Mouse (Mus musculus) forebrain, postnatal 0 days (tissue): ENCODE results near the gene Cbx7. TPM values are rescaled to one million over a fixed set of nuclear protein-coding genes. Genes with fewer than 3 reads are reported as not detected.

Experiments
- ATAC-seq: fragments of 200-750 bp; cut with Nextera tagmentation; 2 replicates; pipeline ENCODE4 v1.8.0; 2017; ENCODE audit warnings: mild to moderate bottlenecking, moderate library complexity
- DNase-seq: peaks from one replicate; pipeline ENCODE4 v3.0.0-alpha.2; 2015
- H3K27ac ChIP-seq: fragments of 300-500 bp; sonication (generic); 2 replicates; pipeline ENCODE4 v1.5.1; 2014; ENCODE audit warnings: low read depth, mild to moderate bottlenecking, antibody characterized with exemption, low read length, moderate library complexity, mixed read lengths
- H3K27me3 ChIP-seq: fragments of 300-500 bp; sonication (generic); 2 replicates; pipeline ENCODE4 v1.6.1; 2014; ENCODE audit warnings: mild to moderate bottlenecking, low read length, mixed read lengths; ENCODE audit not compliant: insufficient read depth
- H3K36me3 ChIP-seq: fragments of 300-500 bp; sonication (generic); 2 replicates; pipeline ENCODE4 v1.6.1; 2014; ENCODE audit warnings: mild to moderate bottlenecking, moderate library complexity; ENCODE audit not compliant: insufficient read depth
- H3K4me1 ChIP-seq: fragments of 300-500 bp; sonication (generic); 2 replicates; pipeline ENCODE4 v1.6.1; 2014; ENCODE audit warnings: antibody characterized with exemption; ENCODE audit not compliant: insufficient read depth
- H3K4me2 ChIP-seq: fragments of 300-500 bp; sonication (generic); 2 replicates; pipeline ENCODE4 v1.6.1; 2014; ENCODE audit warnings: low read depth, mild to moderate bottlenecking, moderate library complexity
- H3K4me3 ChIP-seq: fragments of 300-500 bp; sonication (generic); 2 replicates; pipeline ENCODE4 v1.5.1; 2014; ENCODE audit warnings: low read depth, low read length, mixed read lengths
- H3K9ac ChIP-seq: fragments of 300-500 bp; sonication (generic); 2 replicates; pipeline ENCODE4 v1.6.1; 2014; ENCODE audit warnings: mild to moderate bottlenecking
- H3K9me3 ChIP-seq: fragments of 300-500 bp; sonication (generic); 2 replicates; pipeline ENCODE4 v1.6.1; 2016; ENCODE audit warnings: low read length
- CTCF ChIP-seq: sonication (generic); IDR thresholded peaks from 2 replicates; pipeline ENCODE4 v1.5.1; 2016; ENCODE audit warnings: antibody characterized with exemption, control low read depth, low read depth
- WGBS: fragments of 180-500 bp; shearing (Covaris S2); extraction: QIAGEN DNeasy Blood & Tissue Kit; methylation state at CpG from one replicate; pipeline ENCODE4 v1.1.7; 2014; 5-methylcytosine and 5-hydroxymethylcytosine counted together
- polyA plus RNA-seq: library from polyadenylated mRNA; unstranded; fragments of >200 nt; fragmentation: Nextera tagmentation; extraction: Ambion mirVana; gene quantifications from 2 replicates; pipeline ENCODE4 v1.2.1, GENCODE M21; 2015
- total RNA-seq: library from RNA; depleted of rRNA; stranded (reverse); fragments of >200 nt; gene quantifications from 2 replicates; pipeline ENCODE4 v1.2.3, GENCODE M21; 2014

The Cbx7 gene
- total and polyA plus RNA-seq, 2 experiments from 2014 or later = 3.1 to 11.1 TPM

DNA sequence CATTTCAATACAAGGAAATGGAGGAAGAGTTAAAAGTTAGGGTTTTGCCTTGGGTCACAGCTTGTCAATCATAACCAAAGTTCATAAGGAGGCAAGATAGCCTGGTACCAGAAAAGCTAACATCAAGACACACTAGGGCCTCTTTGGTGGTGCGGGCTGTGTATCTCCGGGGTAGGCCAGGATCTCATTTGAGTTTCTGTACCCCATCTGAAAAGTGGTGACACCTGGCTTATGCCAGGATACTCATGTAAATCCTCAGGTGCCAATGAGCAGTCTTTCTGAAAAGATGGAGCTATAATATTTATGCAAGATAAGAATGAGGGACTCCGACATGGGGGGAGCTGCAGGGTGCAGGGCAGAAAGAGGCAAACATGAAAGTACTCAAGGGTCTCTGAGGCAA lies 42.6 kb downstream of the Cbx7 start:
- no peak for TF ChIP-seq CTCF
- H3K27ac ChIP-seq = peak overlapping the region; percentile 69; the same call in 1 of the 2 replicates
- H3K9ac ChIP-seq = peak overlapping the region; percentile 70
- ATAC-seq (no peak), DNase-seq (no peak)
- H3K4me3 ChIP-seq = no peak overlapping the region; the same call in 1 of the 2 replicates
- no peaks in the 10 kb centered on the region for H3K9me3 ChIP-seq
- WGBS = 88% methylated on average over 3 of the region's 3 CpGs
- peaks cover 9% of the 10 kb centered on the region; the same call in 1 of the 2 replicates for H3K4me1 ChIP-seq
- peaks cover 2% of the 10 kb centered on the region; the same call in 1 of the 2 replicates for H3K27me3 ChIP-seq
- peak overlapping the region; percentile 75 for H3K4me2 ChIP-seq
- H3K36me3 ChIP-seq = no peaks in the 10 kb centered on the region

- ATAC-seq = peak; percentile 92
- peak overlapping the region; percentile 70 for H3K9ac ChIP-seq
- peak overlapping the region; percentile 69 for H3K27ac ChIP-seq
- peaks cover 9% of the 10 kb centered on the region; the same call in 1 of the 2 replicates for H3K4me1 ChIP-seq
- H3K9me3 ChIP-seq = no peaks in the 10 kb centered on the region
- DNase-seq = peak; percentile 86
- H3K4me3 ChIP-seq = peak overlapping the region; percentile 55
- no peaks in the 10 kb centered on the region for H3K27me3 ChIP-seq
- peak overlapping the region; percentile 75 for H3K4me2 ChIP-seq
- no peaks in the 10 kb centered on the region for H3K36me3 ChIP-seq
- 2% methylated on average over 29 of the region's 29 CpGs for WGBS
- no peak for TF ChIP-seq CTCF
These were observed 43.2 kb downstream of the Cbx7 start for GRCm38 (mm10) chr15:79927637-79928122.

DNA sequence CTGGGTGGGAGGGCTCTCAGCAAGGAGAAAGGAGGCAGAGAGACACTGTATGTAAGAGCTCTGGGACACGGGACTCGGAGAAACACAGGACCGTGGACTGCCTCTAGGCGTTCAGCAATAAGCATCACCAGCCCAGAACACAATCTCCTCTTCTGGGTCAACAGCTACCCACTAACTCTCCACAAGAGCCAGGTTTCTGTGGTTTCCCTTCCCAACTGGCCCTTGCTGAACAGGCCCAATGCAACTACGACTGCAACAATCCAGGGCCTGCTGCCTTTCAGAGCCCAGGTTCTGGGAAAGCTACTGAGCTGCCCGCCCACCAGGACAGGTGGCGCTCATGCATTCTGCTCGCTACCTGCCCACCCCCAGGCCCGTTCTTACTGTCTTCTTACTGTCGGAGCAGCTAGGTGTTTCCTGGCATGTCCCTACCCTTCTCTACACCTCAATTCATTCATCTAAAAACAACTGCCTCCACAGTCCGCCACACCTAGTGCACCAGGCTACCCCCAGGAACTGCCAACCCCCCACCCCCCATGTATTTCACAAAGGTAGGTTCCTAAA lies 44.0 kb downstream of the Cbx7 start:
- Histone ChIP-seq H3K9ac (peak overlapping the region; percentile 70; the same call in 1 of the 2 replicates), H3K9me3 (no peaks in the 10 kb centered on the region), H3K27ac (no peak overlapping the region), H3K4me3 (no peak overlapping the region), H3K4me2 (peak overlapping the region; percentile 75), H3K27me3 (no peaks in the 10 kb centered on the region), H3K4me1 (peaks cover 9% of the 10 kb centered on the region; the same call in 1 of the 2 replicates), H3K36me3 (no peaks in the 10 kb centered on the region)
- TF ChIP-seq CTCF = no peak
- ATAC-seq = no peak
- WGBS = 77% methylated on average over 11 of the region's 11 CpGs
- no peak for DNase-seq

- TF ChIP-seq CTCF = 0 out of 2 replicates have a peak, but pooled peaks have one; percentile 4
- Histone ChIP-seq H3K4me3 (no peak overlapping the region), H3K9ac (no peak overlapping the region), H3K4me2 (no peak overlapping the region), H3K36me3 (peaks cover 16% of the 10 kb centered on the region; the same call in 1 of the 2 replicates), H3K27ac (no peak overlapping the region), H3K27me3 (no peaks in the 10 kb centered on the region), H3K9me3 (no peaks in the 10 kb centered on the region), H3K4me1 (no peaks in the 10 kb centered on the region)
- 61% methylated on average over 2 of the region's 2 CpGs for WGBS
- ATAC-seq (no peak), DNase-seq (no peak)
These were observed 51.1 kb downstream of the Cbx7 start for GRCm38 (mm10) chr15:79919787-79920186.

DNA sequence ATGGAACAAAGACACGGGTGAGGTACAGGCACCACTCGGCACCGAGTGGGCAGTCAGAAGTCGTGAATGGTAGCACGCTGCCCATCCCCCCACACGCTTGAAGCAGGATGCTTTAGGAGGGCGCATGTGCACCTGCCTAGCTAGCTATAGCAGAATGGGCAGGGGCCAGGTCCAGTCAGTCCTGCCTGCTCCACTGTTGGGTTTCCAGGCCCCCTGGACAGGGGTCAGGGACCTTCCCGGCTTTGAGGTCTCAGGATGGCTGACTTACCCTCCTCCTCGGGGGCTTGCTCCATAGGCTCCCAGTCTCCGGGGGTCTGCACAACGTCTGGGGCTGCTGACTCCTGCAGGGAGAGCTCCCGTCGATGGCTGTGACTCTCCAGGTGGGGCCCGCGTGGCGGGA lies 52.4 kb downstream of the Cbx7 start:
- Histone ChIP-seq H3K27ac (no peak overlapping the region), H3K9ac (no peak overlapping the region), H3K4me2 (no peak overlapping the region), H3K4me1 (no peaks in the 10 kb centered on the region), H3K4me3 (no peak overlapping the region), H3K36me3 (peaks cover 16% of the 10 kb centered on the region; the same call in 1 of the 2 replicates), H3K9me3 (no peaks in the 10 kb centered on the region), H3K27me3 (no peaks in the 10 kb centered on the region)
- ATAC-seq (no peak), DNase-seq (no peak)
- WGBS = 90% methylated on average over 16 of the region's 16 CpGs
- TF ChIP-seq CTCF = no peak

- Histone ChIP-seq H3K27me3 (no peaks in the 10 kb centered on the region), H3K9me3 (no peaks in the 10 kb centered on the region), H3K4me2 (no peak overlapping the region), H3K9ac (no peak overlapping the region), H3K27ac (no peak overlapping the region), H3K36me3 (peaks cover 16% of the 10 kb centered on the region; the same call in 1 of the 2 replicates), H3K4me3 (no peak overlapping the region), H3K4me1 (no peaks in the 10 kb centered on the region)
- 98% methylated on average over 14 of the region's 14 CpGs for WGBS
- ATAC-seq (no peak), DNase-seq (no peak)
- TF ChIP-seq CTCF = no peak
These were observed 53.7 kb downstream of the Cbx7 start for GRCm38 (mm10) chr15:79917111-79917720.

- DNase-seq = no peak
- Histone ChIP-seq H3K4me3 (no peak overlapping the region), H3K9me3 (no peaks in the 10 kb centered on the region), H3K27me3 (no peaks in the 10 kb centered on the region), H3K4me1 (no peaks in the 10 kb centered on the region), H3K36me3 (peaks cover 16% of the 10 kb centered on the region; the same call in 1 of the 2 replicates), H3K27ac (no peak overlapping the region), H3K4me2 (no peak overlapping the region), H3K9ac (no peak overlapping the region)
- no peak for TF ChIP-seq CTCF
- WGBS = 84% methylated on average over 5 of the region's 5 CpGs
- no peak for ATAC-seq
These were observed 54.8 kb downstream of the Cbx7 start for GRCm38 (mm10) chr15:79916150-79916549.
